Comparison of ENCODE assay signal across 25 mouse cellular contexts in genomic region chr10:71545489-71545888, GRCm38 (mm10).
A peak's percentile ranks its signal among the peaks of the same experiment; 100 is the strongest.
DNase-seq lines count a peak whose midpoint lies in the region; ATAC-seq and TF ChIP-seq lines count a peak whose summit lies in the region.
"Had no signal": no experiment of that assay in that cellular context is flagged by ENCODE, and none has a peak within 500 bp of the region (broad histone marks: within the 10 kb centered on the region; RNA-seq: fewer than 3 reads in every experiment).

No protein-coding gene starts in this region.

- no peak overlapping the region for H3K9ac ChIP-seq in lung, embryonic 16.5 days (ENCODE audit: low read length)
- H3K9ac ChIP-seq: embryonic facial prominence, embryonic 12.5 days; embryonic facial prominence, embryonic 15.5 days; forebrain, postnatal 0 days; hindbrain, embryonic 13.5 days had no signal

- no peak for DNase-seq in lung, adult 2 months
- peak; percentile 22 for DNase-seq in brain, embryonic 14.5 days (ENCODE audit: low read depth)
- DNase-seq in lung, postnatal 14 days: peak; percentile 19
- no peak for DNase-seq in urinary bladder, postnatal 4 days (ENCODE audit: low spot score in 2 of 2)
- DNase-seq: adrenal gland, adult 8-10 months; adrenal gland, postnatal 25 days; cerebellum, adult 18-20 months; cerebellum, adult 9-10 months; cerebellum, postnatal 14 days; forebrain, postnatal 0 days; gastrocnemius, adult 2 months; gastrocnemius, postnatal 14 days; heart, adult 11 months; heart, postnatal 36 days had no signal

- H3K4me3 ChIP-seq in lung, embryonic 16.5 days (ENCODE audit: low read length): no peak overlapping the region
- no peak overlapping the region for H3K4me3 ChIP-seq in lung, adult 2 months (replicated peaks; ENCODE audit: extremely low read depth, low read depth, low read length)
- H3K4me3 ChIP-seq: embryonic facial prominence, embryonic 12.5 days; embryonic facial prominence, embryonic 15.5 days; gastrocnemius, adult 2 months; hindbrain, embryonic 10.5 days; hindbrain, embryonic 13.5 days had no signal

- no peak overlapping the region for H3K4me2 ChIP-seq in lung, embryonic 16.5 days (ENCODE audit: low read depth, low read length)
- H3K4me2 ChIP-seq: embryonic facial prominence, embryonic 12.5 days; embryonic facial prominence, embryonic 15.5 days; heart, embryonic 11.5 days; hindbrain, embryonic 13.5 days had no signal

- H3K27me3 ChIP-seq in lung, embryonic 16.5 days (ENCODE audit: control insufficient read depth, insufficient read depth, low read depth, low read length): no peaks in the 10 kb centered on the region
- H3K27me3 ChIP-seq: embryonic facial prominence, embryonic 12.5 days; embryonic facial prominence, embryonic 15.5 days; hindbrain, embryonic 13.5 days had no signal

- TF ChIP-seq CTCF in lung, adult 2 months (IDR thresholded peaks at IDR 0.05; ENCODE audit: insufficient read depth, low read length): no peak
- TF ChIP-seq CTCF in brain, embryonic 14.5 days (IDR thresholded peaks at IDR 0.05; ENCODE audit: borderline replicate concordance, extremely low read depth, insufficient read depth, insufficient read length): no peak

- H3K9me3 ChIP-seq in lung, embryonic 16.5 days (ENCODE audit: control insufficient read depth, low read length): no peaks in the 10 kb centered on the region
- H3K9me3 ChIP-seq: embryonic facial prominence, embryonic 12.5 days; embryonic facial prominence, embryonic 15.5 days; hindbrain, embryonic 10.5 days; hindbrain, embryonic 13.5 days had no signal

- TF ChIP-seq POLR2A in lung, adult 2 months (IDR thresholded peaks at IDR 0.05; ENCODE audit: borderline replicate concordance, extremely low read depth, low read depth, low read length): no peak
- no peak for TF ChIP-seq POLR2A in brain, embryonic 14.5 days (IDR thresholded peaks at IDR 0.05; ENCODE audit: borderline replicate concordance, extremely low read depth, insufficient read depth, insufficient read length, poor library complexity, severe bottlenecking)

- no peaks in the 10 kb centered on the region for H3K36me3 ChIP-seq in lung, embryonic 16.5 days (ENCODE audit: control insufficient read depth, insufficient read depth, low read length)
- H3K36me3 ChIP-seq: embryonic facial prominence, embryonic 12.5 days; embryonic facial prominence, embryonic 15.5 days; hindbrain, embryonic 10.5 days; hindbrain, embryonic 13.5 days had no signal

- H3K27ac ChIP-seq in lung, embryonic 16.5 days (ENCODE audit: low read length): no peak overlapping the region
- H3K27ac ChIP-seq: embryonic facial prominence, embryonic 12.5 days; embryonic facial prominence, embryonic 15.5 days; gastrocnemius, adult 2 months; hindbrain, embryonic 10.5 days; hindbrain, embryonic 13.5 days had no signal

- WGBS in lung, embryonic 16.5 days: 57% methylated on average over 7 of the region's 7 CpGs
- 72% methylated on average over 7 of the region's 7 CpGs for WGBS in lung, adult 2 months

- no peaks in the 10 kb centered on the region for H3K4me1 ChIP-seq in lung, embryonic 16.5 days (replicated peaks; ENCODE audit: control insufficient read depth, insufficient read depth, low read length)
- H3K4me1 ChIP-seq in lung, adult 2 months (ENCODE audit: control insufficient read depth, insufficient read depth, low read length): no peaks in the 10 kb centered on the region
- H3K4me1 ChIP-seq: embryonic facial prominence, embryonic 12.5 days; embryonic facial prominence, embryonic 15.5 days; hindbrain, embryonic 10.5 days; hindbrain, embryonic 13.5 days had no signal

- peak; percentile 38; the same call in 1 of the 2 replicates for ATAC-seq in lung, embryonic 16.5 days (ENCODE audit: low read depth)
- no peak for ATAC-seq in megakaryocyte, adult 5-6 weeks (ENCODE audit: poor library complexity, severe bottlenecking)
- ATAC-seq: activated CD4-positive, CD25-positive, alpha-beta regulatory T cell, adult 4 months; CD4-positive, CD25-positive, alpha-beta regulatory T cell, adult 4 months; forebrain, embryonic 14.5 days; forebrain, postnatal 0 days; hindbrain, embryonic 16.5 days had no signal

Comparison
In these comparisons a context has a peak if more than half of its experiments do, and no peak if none do; other contexts are left out.
1. DNase-seq: peak in brain, embryonic 14.5 days (single experiment) and lung, postnatal 14 days (single experiment); none in lung, adult 2 months (single experiment) and urinary bladder, postnatal 4 days (0 of 2).